Mouse (Mus musculus): ENCODE measurements around the gene Oxsr1. TPM values are rescaled to one million over a fixed set of nuclear protein-coding genes. Genes with fewer than 3 reads are reported as not detected.
A peak's percentile ranks its signal among the peaks of the same experiment; 100 is the strongest.

Oxsr1 gene
- polyA plus RNA-seq, 1 experiment = 53.8 TPM

GRCm38 (mm10) chr9:119352060-119352459, 29.8 kb upstream of the Oxsr1 start:
- TF ChIP-seq CTCF (IDR thresholded peaks at IDR 0.05; ENCODE audit: borderline replicate concordance, extremely low read depth, insufficient read depth, insufficient read length) (peak; percentile 72), POLR2A (IDR thresholded peaks at IDR 0.05; ENCODE audit: borderline replicate concordance, extremely low read depth, insufficient read depth, insufficient read length, poor library complexity, severe bottlenecking) (no peak)

GRCm38 (mm10) chr9:119350947-119351705, 28.9 kb upstream of the Oxsr1 start:
- DNase-seq (ENCODE audit: low read depth) = no peak
- TF ChIP-seq CTCF (IDR thresholded peaks at IDR 0.05; ENCODE audit: borderline replicate concordance, extremely low read depth, insufficient read depth, insufficient read length) (no peak), POLR2A (IDR thresholded peaks at IDR 0.05; ENCODE audit: borderline replicate concordance, extremely low read depth, insufficient read depth, insufficient read length, poor library complexity, severe bottlenecking) (no peak)

More at GRCm38 (mm10) chr9:119352060-119352459, 29.8 kb upstream of the Oxsr1 start:
- DNase-seq (ENCODE audit: low read depth) = peak; percentile 61

DNA sequence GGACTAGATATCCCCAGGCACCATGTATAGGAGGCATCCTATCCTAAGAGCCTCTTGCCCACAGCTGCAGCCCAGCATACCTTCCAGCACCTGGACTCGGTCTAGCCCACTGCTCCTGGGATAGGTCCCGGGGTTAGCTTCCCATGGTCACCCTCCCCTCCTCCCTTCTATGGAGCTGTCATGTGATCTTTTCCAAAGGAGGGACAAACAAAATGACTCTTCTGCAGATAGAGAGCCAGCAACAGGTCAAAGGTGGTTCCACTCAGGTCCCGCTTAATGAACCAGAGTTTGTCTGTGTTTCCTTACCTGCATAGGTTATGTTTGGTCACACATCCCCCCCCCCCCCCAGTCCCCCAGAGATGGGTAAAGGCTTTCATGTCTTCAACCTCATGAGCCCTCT, 28.3 kb upstream of the Oxsr1 start:
- no peak for TF ChIP-seq POLR2A (IDR thresholded peaks at IDR 0.05; ENCODE audit: borderline replicate concordance, extremely low read depth, insufficient read depth, insufficient read length, poor library complexity, severe bottlenecking)
- TF ChIP-seq CTCF (IDR thresholded peaks at IDR 0.05; ENCODE audit: borderline replicate concordance, extremely low read depth, insufficient read depth, insufficient read length) = no peak
- no peak for DNase-seq (ENCODE audit: low read depth)

GRCm38 (mm10) chr9:119346376-119346775, 24.1 kb upstream of the Oxsr1 start:
- no peak for DNase-seq (ENCODE audit: low read depth)
- no peak for TF ChIP-seq POLR2A (IDR thresholded peaks at IDR 0.05; ENCODE audit: borderline replicate concordance, extremely low read depth, insufficient read depth, insufficient read length, poor library complexity, severe bottlenecking)
- TF ChIP-seq CTCF (IDR thresholded peaks at IDR 0.05; ENCODE audit: borderline replicate concordance, extremely low read depth, insufficient read depth, insufficient read length) = no peak

- DNase-seq (ENCODE audit: low read depth) = no peak
- no peak for TF ChIP-seq CTCF (IDR thresholded peaks at IDR 0.05; ENCODE audit: borderline replicate concordance, extremely low read depth, insufficient read depth, insufficient read length)
- no peak for TF ChIP-seq POLR2A (IDR thresholded peaks at IDR 0.05; ENCODE audit: borderline replicate concordance, extremely low read depth, insufficient read depth, insufficient read length, poor library complexity, severe bottlenecking)
Observed at GRCm38 (mm10) chr9:119342728-119343127, 20.5 kb upstream of the Oxsr1 start.

DNA sequence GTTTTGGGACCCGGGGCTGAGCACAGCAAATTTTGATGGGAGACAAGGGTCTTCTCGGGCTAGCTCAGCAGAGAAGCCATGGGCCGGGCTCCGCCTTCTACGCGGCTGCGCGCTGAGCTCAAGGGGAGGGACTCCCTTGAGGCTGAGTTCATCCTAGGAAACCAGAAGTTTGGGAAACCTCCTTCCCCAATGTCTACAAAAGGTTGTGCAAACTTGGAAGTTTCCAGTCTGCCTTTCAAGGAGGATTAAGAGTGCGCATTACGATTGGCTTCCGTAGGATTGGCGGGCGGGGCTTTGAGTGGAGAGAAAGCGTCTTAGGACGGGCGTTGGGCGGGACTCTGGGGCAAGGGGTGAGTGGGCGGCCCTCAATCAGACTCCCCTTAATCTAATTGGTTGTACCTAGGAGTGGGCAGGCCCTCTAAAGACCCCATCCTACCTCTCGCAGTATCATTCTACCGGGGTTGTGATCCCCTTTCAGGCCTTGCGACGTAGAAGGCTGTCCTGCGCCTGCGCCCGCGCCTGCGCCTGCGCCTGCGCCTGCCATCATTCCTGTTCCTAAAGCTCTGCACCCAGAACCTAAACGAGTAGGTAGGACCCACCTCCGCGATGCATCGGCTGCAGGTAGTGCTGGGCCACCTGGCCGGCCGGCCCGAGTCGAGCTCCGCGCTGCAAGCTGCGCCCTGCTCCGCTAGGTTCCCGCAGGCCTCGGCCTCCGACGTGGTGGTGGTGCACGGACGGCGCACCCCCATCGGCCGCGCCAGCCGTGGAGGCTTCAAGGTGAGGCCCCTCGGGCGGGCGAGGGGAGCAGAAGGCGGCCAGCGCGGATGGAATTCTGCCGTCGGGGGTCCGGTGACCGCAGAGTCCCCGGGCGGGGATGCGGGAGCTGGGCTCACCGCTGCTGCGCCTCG, 18.9 kb upstream of the Oxsr1 start, which contains the start of gene Myd88:
Gene Myd88, minus strand, starts transcription at position 503 of the 908 bp plus-strand sequence.
- TF ChIP-seq CTCF (IDR thresholded peaks at IDR 0.05; ENCODE audit: borderline replicate concordance, extremely low read depth, insufficient read depth, insufficient read length) = no peak
- TF ChIP-seq POLR2A (IDR thresholded peaks at IDR 0.05; ENCODE audit: borderline replicate concordance, extremely low read depth, insufficient read depth, insufficient read length, poor library complexity, severe bottlenecking) = peak; percentile 51; the same call in 1 of the 2 replicates
- DNase-seq (ENCODE audit: low read depth) = peak; percentile 99

DNA sequence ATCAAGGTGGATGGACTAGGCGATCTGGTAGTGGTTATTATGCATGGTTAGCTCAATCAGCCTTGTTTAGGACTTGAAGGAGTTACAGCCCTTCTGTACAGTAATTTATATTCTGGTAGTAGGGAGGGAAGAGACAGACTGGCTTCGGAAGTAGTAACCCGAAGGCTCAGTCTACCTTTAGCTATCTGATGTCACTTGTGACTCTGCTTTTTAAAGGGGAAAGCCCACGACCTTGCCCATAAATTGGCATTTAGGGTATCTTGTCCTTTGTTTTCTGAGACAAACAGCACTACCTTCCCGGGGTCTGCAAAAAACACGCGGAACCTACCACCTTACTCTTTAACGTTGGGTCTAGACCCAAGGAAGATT, 18.0 kb upstream of the Oxsr1 start:
- peak; percentile 3 for DNase-seq (ENCODE audit: low read depth)
- TF ChIP-seq CTCF (IDR thresholded peaks at IDR 0.05; ENCODE audit: borderline replicate concordance, extremely low read depth, insufficient read depth, insufficient read length) (no peak), POLR2A (IDR thresholded peaks at IDR 0.05; ENCODE audit: borderline replicate concordance, extremely low read depth, insufficient read depth, insufficient read length, poor library complexity, severe bottlenecking) (no peak)

GRCm38 (mm10) chr9:119339558-119340211, 17.5 kb upstream of the Oxsr1 start, which contains the start of gene Acaa1a:
Gene Acaa1a (plus strand): TSS chr9:119339676.
- TF ChIP-seq CTCF (IDR thresholded peaks at IDR 0.05; ENCODE audit: borderline replicate concordance, extremely low read depth, insufficient read depth, insufficient read length) (no peak), POLR2A (IDR thresholded peaks at IDR 0.05; ENCODE audit: borderline replicate concordance, extremely low read depth, insufficient read depth, insufficient read length, poor library complexity, severe bottlenecking) (no peak)
- DNase-seq (ENCODE audit: low read depth) = peak; percentile 62

DNA sequence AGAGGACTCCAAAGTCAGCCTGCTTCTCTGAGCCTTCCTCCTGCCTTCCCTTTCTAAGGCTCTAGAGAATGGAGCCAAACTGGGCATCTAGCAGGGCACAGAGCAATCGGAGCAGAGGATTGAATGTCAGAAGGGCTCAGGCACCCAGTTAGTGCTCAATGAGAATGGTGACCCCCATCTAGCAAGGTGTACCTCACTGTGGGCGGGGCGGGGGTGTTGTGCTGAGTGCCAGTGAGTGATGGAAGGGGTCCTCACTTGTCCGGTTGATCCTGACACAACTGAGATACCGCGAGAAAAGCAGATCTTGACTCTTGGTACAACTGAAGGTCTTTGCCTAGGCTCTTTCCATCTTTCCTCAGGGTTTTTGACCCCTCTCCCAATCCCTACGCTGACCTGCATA, 16.9 kb upstream of the Oxsr1 start:
- TF ChIP-seq POLR2A (IDR thresholded peaks at IDR 0.05; ENCODE audit: borderline replicate concordance, extremely low read depth, insufficient read depth, insufficient read length, poor library complexity, severe bottlenecking) = no peak
- TF ChIP-seq CTCF (IDR thresholded peaks at IDR 0.05; ENCODE audit: borderline replicate concordance, extremely low read depth, insufficient read depth, insufficient read length) = no peak

GRCm38 (mm10) chr9:119338350-119338749, 16.1 kb upstream of the Oxsr1 start:
- DNase-seq (ENCODE audit: low read depth) = no peak
- TF ChIP-seq POLR2A (IDR thresholded peaks at IDR 0.05; ENCODE audit: borderline replicate concordance, extremely low read depth, insufficient read depth, insufficient read length, poor library complexity, severe bottlenecking) = no peak
- no peak for TF ChIP-seq CTCF (IDR thresholded peaks at IDR 0.05; ENCODE audit: borderline replicate concordance, extremely low read depth, insufficient read depth, insufficient read length)

More for the DNA sequence above, 16.9 kb upstream of the Oxsr1 start:
- DNase-seq (ENCODE audit: low read depth) = no peak

GRCm38 (mm10) chr9:119337842-119338241, 15.6 kb upstream of the Oxsr1 start:
- DNase-seq (ENCODE audit: low read depth) = no peak
- TF ChIP-seq POLR2A (IDR thresholded peaks at IDR 0.05; ENCODE audit: borderline replicate concordance, extremely low read depth, insufficient read depth, insufficient read length, poor library complexity, severe bottlenecking) (no peak), CTCF (IDR thresholded peaks at IDR 0.05; ENCODE audit: borderline replicate concordance, extremely low read depth, insufficient read depth, insufficient read length) (no peak)

Measured in brain, embryonic 14.5 days (tissue).